Mouse (Mus musculus) testis, postnatal 10 days (tissue): ENCODE measurements at regions not wholly inside any gene's neighbourhood (a gene's known extent, or its start where the extent isn't known, plus 50 kb on each side); places are given as distances from the start of the nearest gene placed in this dataset.

Source experiments
- DNase-seq: peaks from one replicate; pipeline ENCODE4 v3.0.0; 2021; ENCODE audit warnings: low spot score

GRCm38 (mm10) chr9:47133454-47133853 lies 134.9 kb downstream of the Gm4791 start:
- DNase-seq = no peak

GRCm38 (mm10) chr9:47133873-47134272 lies 135.3 kb downstream of the Gm4791 start:
- no peak for DNase-seq

- no peak for DNase-seq
Observed at GRCm38 (mm10) chr9:47134479-47134878, 135.9 kb downstream of the Gm4791 start.

- DNase-seq = no peak
Observed at GRCm38 (mm10) chr9:47136641-47137040, 138.1 kb downstream of the Gm4791 start.

DNA sequence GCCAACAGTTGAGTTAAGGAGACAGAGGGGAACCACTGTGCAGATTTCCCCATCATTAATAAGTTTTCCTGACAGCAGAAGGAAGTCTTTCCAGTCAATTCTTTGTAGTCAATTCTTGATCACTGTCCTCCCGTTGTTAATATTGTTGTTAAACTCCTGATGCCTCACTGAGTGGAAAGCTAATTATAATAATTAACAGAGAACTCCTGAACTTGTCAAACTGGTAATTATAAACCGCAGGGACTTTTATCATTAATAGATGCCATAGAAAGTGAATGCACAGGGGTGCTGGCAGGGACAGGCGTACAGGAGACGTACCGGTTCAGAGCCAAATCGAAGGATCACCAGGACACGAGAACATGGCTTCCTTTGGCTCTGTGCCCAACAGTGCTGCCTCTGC lies 154.9 kb downstream of the Gm4791 start:
- DNase-seq = no peak

DNA sequence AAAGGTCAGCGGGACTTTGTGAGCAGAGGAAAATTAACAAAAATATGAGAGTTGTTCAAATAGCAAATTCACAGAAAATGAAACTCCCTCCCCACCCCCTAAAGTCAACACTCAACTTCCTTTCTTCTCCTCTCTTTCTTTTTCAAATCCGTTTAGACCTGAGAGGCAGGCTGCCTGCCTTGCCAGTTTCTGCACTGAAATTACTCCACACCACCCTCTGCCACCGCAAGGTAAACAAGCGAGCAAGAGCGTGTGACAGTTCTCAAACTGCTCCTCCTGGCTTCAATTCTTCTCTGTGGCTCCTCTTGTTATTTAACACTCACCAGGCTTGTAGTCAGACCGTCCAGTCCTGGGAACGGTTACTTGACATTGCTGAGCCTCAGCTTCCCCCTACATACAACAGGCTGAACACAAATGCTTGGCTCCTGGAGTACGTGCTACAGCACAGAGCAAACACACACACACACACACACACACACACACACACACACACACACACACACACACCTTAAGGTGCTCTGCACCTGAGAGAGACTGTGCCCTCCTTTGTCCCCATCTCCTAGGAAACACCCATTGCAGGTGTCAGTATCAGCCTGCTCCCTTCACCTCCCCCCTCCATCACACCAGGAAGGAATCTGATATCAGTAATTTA lies 167.1 kb downstream of the Gm4791 start:
- no peak for DNase-seq

GRCm38 (mm10) chr9:47167681-47168240 lies 169.2 kb downstream of the Gm4791 start:
- no peak for DNase-seq

GRCm38 (mm10) chr9:47176044-47176443 lies 177.5 kb downstream of the Gm4791 start:
- DNase-seq = no peak

GRCm38 (mm10) chr9:47218101-47218500 lies 219.6 kb downstream of the Gm4791 start:
- no peak for DNase-seq

DNA sequence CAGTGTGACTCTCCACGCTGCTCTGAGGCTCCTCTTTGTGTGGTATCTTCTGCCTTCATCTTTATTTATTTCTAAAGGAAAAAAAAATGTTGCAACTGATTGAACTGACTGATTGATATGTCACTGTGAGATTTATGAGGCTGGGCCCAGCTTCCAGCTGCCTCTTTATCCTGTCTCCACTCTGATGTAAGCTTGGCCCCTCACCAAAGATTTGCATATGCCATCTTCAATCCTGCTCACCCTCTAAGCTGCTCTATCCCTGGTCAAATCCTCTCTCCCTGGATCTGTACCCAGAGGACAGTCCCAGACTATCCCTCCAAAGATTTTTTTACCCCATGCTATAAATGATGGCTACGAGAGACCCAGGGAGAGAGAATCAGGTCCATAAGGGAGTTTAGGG lies 225.0 kb downstream of the Gm4791 start:
- DNase-seq = no peak

GRCm38 (mm10) chr9:47224249-47224648 lies 225.7 kb downstream of the Gm4791 start:
- DNase-seq = no peak

DNA sequence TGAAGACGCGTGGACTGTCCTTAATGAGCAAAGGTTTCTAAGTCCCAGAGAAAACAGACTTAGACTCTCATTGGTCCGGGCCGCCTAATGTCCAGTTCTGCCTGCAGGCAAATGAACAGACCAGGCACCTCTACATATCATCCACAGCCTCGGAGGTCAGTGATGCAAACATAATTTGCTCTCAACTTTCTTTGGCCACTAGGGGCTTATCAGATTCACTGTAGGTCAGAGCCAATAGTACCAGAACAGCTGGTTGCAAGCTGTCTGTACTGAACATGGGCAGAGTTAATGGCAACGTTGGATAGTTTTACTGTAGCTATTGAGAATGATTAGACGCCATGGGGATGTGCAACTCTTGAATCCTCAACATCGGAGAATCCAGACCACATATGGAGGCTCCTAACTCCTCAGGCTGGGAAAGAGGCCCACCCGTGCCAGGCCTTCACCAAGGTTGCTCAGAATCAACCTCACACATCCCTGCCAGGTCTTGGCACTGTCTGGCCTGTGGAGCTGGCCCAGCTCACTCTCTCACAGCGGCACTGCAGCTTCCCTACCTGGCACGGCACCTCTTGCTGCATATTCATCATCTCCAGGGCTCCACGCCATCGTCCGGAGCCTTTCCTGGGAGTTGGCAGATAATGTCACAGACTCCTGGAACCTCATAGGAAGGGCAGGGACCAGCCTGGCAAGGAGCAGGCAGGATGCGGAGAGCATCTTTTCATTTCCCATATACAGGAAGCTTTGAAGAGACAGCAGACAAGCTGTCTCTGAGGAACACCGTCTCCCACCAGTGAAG lies 228.1 kb downstream of the Gm4791 start:
- no peak for DNase-seq

DNA sequence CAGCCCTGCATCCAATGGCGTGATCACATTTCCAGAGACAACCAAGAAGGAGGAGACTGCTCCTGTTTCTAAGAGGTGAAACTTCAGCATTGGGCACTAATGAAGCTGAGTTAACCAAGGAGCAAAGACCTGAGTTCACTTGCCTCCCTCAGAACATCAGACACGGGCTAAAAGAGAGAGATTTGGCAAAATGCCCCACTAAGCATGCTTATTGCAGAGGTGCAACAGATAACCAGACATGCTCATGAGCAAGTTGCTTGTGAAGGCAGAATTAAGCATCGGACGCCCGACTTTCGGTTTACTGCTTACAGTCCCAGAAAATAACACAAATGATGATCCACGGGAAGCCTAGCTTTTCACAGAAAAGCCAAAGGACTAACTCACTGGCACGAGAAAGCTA lies 228.8 kb downstream of the Gm4791 start:
- DNase-seq = no peak

DNA sequence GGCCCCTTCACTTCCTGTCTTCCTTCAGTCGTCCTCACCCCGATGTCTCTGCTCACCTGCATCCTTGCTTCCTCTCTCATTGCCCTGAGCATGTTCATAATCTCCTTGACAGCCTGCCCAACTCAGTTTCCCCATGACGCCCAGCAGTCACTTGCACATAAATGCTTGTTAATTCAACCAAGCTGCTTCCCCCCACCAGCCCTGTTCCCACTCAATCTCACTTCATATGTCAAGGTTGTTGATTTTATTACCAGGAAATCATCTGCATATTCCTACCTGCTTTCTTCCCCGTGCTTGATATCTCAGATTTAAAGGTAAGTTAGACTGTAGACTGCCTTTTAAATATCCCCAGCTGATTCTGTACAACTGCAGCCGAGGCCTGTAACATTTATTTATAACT lies 230.2 kb downstream of the Gm4791 start:
- no peak for DNase-seq

DNA sequence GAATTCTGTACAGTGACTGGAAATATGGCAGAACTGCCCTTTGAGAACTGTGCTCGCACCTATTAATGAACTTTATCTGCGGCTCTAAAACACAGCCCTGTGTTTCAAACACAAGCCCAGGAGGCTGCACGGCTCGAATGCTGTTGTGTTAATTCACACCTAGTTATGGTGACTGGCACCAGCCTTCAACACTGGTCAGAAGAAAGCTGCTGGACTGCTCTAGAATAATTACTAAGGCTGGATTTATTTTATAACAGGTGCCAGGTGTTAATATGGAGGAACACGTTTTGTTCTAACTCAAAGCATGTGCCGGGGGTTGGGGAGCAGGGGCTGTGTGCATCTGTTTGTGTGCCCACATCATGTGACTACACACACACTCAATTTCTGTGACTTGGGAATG lies 230.8 kb downstream of the Gm4791 start:
- no peak for DNase-seq

DNA sequence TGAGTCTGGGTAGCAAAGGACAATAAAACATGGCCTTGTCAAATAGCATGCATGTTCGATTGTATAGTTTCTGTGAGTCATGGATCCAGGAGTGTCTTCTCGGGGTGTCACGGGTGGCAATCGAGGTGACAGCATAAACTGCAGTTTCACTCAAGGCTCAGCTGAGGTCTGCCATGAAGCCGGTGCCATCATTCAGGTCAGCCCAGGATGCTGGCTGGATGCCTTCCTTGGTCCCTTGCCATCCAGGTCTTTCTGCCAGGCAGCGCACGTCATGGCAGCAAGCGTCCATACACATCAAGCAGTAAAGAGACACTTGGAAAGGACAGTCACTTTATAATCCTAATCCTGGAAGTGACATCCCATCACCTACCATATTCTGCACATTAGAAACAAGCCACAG lies 242.4 kb downstream of the Gm4791 start:
- no peak for DNase-seq

DNA sequence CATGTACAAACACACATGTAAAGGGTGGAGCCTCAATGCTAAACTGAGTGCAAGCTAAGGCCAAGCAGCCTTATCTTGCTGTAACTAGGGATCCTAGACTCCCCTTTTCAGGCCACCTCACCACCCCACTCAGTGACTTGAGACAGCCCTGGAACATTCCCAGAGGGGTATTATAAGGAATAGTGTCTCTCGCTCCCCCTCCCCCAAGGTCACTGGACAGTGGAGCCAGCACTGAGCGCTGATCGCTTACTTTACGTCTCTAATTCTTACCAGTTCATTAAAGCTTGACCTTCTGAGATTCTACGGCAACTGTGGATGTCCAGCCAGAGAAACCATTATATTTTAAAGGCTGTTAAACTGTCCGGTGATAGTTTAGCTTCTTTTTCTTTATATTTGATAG lies 243.5 kb downstream of the Gm4791 start:
- DNase-seq = no peak

DNA sequence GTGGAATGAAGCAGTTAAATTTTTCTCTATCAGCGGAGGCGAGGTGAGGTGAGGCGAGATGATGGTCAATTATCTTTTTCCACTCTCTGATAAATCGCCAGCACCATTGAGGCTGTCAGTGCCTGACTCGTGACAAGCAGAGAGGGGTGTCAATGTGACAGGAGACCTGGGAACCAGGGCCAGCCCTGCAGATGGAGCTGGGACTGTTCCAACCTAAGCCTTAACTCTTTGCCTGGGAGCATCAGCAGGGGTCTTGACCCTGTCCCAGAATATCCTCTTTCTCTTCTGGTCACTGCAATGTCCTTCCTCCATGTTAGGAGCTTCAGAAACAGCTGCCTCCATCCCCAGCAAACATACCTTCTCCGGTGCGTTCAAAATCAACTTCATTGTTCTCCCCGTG lies 244.0 kb downstream of the Gm4791 start:
- DNase-seq = no peak

DNA sequence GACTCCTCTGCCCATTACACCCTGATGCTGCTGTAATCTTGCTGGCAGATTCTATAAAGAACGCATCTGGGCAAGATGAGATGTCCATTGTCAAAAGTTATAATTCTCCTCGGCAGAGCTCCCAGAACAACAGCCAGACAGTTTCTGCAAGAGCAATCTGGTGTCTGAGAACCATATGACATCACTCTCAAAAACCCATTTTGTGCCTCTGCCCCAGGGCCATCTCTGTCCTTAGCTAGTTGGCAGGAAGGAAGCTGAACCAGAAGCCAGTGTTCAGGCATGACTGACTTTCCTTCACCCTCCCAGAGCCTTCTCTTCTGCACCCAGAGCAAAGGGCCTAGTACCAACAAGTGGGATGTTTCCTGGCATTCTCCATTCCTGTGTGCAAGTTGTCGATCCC lies 250.5 kb downstream of the Gm4791 start:
- no peak for DNase-seq

DNA sequence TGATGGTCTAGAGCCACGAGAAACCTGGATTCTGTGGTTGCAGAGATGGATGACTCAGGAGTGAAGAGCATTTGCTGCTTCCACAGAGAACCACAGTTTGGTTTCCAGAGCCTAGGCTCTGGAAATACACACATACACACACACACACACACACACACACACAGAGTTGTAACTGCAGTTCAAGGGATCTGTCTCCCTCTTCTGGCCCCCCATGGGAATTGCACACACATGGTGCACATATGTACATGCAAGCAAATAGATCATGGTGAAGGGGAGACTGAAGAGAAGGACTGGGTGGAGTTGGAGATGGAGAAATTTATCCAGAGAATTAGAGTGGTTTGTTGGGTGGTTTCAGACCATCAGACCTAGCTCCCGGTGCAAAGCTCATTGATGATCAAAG lies 252.6 kb downstream of the Gm4791 start:
- DNase-seq = no peak

- no peak for DNase-seq
Observed at GRCm38 (mm10) chr9:47253836-47254657, 255.5 kb downstream of the Gm4791 start.

- peak; percentile 77 for DNase-seq
Observed at GRCm38 (mm10) chr9:47265946-47266490, 264.0 kb upstream of the Cadm1 start.
